Mouse (Mus musculus): ENCODE data around the gene Acd. TPM values are rescaled to one million over a fixed set of nuclear protein-coding genes. Genes with fewer than 3 reads are reported as not detected.

Acd gene
- polyA plus RNA-seq, 1 experiment from 2014 or later: 78.1 TPM

DNA sequence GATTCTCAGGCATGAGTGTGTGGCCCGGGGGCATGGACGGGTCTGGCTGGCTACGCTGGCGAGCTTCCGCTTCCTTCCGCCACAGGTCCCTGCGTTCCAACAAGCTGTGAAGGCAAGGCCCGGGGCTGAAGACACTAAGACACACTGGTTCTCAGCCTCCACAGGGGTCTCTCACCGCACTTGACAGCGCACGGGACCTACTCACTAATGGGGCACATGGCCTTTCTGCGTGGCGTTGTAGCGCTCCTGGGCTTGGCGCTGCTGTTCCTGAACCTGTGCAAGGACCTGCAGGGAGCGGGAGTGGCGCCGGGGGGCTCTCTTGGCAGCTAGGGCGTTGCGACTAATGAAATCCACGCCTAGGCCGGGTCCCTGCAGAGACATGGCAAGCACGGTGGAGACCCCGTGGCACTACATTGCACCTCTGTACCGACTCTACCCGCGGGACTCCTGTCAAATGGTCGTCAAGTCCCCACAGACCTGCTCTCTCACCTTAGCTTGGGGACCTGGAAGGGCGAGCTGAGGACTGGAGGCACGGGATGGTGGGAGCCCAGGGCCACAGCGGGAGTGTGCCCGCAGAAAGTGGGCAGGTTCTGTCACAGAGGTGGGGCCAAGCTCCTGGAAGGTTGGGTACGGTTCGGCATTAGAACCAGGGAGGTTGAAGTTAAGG is 3.4 kb upstream of the Acd start:
- no peak for ATAC-seq (ENCODE audit: low FRiP score)
- H3K4me1 ChIP-seq (replicated peaks; ENCODE audit: control insufficient read depth, insufficient read depth, low read length): peaks cover 24% of the 10 kb centered on the region
- no peaks in the 10 kb centered on the region for H3K27me3 ChIP-seq (ENCODE audit: control insufficient read depth, insufficient read depth, low read length)
- no peak overlapping the region for H3K4me2 ChIP-seq (replicated peaks)
- no peak overlapping the region for H3K9ac ChIP-seq
- no peak overlapping the region for H3K27ac ChIP-seq
- H3K9me3 ChIP-seq (ENCODE audit: control insufficient read depth, low read length): no peaks in the 10 kb centered on the region
- no peak for DNase-seq (ENCODE audit: low spot score)
- H3K4me3 ChIP-seq (replicated peaks; ENCODE audit: low read length): no peak overlapping the region
- peaks cover 18% of the 10 kb centered on the region; the same call in 1 of the 2 replicates for H3K36me3 ChIP-seq (replicated peaks; ENCODE audit: control insufficient read depth, insufficient read depth)
- 91% methylated on average over 34 of the region's 34 CpGs for WGBS

GRCm38 (mm10) chr8:105702731-105703415 is 2.0 kb upstream of the Acd start:
- H3K9ac ChIP-seq: no peak overlapping the region
- ATAC-seq (ENCODE audit: low FRiP score) (no peak), DNase-seq (ENCODE audit: low spot score) (no peak)
- 0 out of 2 replicates have a peak overlapping the region, but pooled peaks have one; percentile 65 for H3K4me3 ChIP-seq (replicated peaks; ENCODE audit: low read length)
- H3K27ac ChIP-seq: no peak overlapping the region
- no peaks in the 10 kb centered on the region for H3K27me3 ChIP-seq (ENCODE audit: control insufficient read depth, insufficient read depth, low read length)
- peaks cover 24% of the 10 kb centered on the region for H3K4me1 ChIP-seq (replicated peaks; ENCODE audit: control insufficient read depth, insufficient read depth, low read length)
- peak overlapping the region; percentile 80; the same call in 1 of the 2 replicates for H3K4me2 ChIP-seq (replicated peaks)
- WGBS: 94% methylated on average over 24 of the region's 24 CpGs
- H3K9me3 ChIP-seq (ENCODE audit: control insufficient read depth, low read length): no peaks in the 10 kb centered on the region
- peaks cover 29% of the 10 kb centered on the region for H3K36me3 ChIP-seq (replicated peaks; ENCODE audit: control insufficient read depth, insufficient read depth)

DNA sequence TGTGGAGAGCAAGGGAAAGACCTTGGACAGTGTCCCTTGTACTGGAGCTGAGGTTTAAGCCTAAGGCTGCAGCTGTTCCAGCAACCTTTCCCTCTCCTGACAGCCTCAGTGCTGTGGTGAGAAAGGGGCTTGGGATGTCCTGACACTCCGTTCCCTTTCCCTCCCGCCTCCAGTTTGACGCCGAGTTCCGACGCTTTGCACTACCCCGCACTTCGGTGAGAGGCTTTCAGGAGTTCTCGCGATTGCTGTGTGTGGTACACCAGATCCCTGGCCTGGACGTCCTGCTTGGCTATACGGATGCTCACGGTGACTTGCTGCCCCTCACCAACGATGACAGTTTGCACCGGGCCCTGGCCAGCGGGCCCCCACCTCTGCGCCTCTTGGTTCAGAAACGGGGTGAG is 1.1 kb upstream of the Acd start:
- peak; percentile 5; the same call in 1 of the 2 replicates for ATAC-seq (ENCODE audit: low FRiP score)
- peak overlapping the region; percentile 65 for H3K4me3 ChIP-seq (replicated peaks; ENCODE audit: low read length)
- H3K9me3 ChIP-seq (ENCODE audit: control insufficient read depth, low read length): no peaks in the 10 kb centered on the region
- H3K4me1 ChIP-seq (replicated peaks; ENCODE audit: control insufficient read depth, insufficient read depth, low read length): peaks cover 17% of the 10 kb centered on the region
- peak overlapping the region; percentile 80 for H3K4me2 ChIP-seq (replicated peaks)
- peak overlapping the region; percentile 61 for H3K9ac ChIP-seq
- H3K27me3 ChIP-seq (ENCODE audit: control insufficient read depth, insufficient read depth, low read length): no peaks in the 10 kb centered on the region
- H3K27ac ChIP-seq: peak overlapping the region; percentile 91
- WGBS: 34% methylated on average over 18 of the region's 18 CpGs
- H3K36me3 ChIP-seq (replicated peaks; ENCODE audit: control insufficient read depth, insufficient read depth): peaks cover 38% of the 10 kb centered on the region
- DNase-seq (ENCODE audit: low spot score): no peak

DNA sequence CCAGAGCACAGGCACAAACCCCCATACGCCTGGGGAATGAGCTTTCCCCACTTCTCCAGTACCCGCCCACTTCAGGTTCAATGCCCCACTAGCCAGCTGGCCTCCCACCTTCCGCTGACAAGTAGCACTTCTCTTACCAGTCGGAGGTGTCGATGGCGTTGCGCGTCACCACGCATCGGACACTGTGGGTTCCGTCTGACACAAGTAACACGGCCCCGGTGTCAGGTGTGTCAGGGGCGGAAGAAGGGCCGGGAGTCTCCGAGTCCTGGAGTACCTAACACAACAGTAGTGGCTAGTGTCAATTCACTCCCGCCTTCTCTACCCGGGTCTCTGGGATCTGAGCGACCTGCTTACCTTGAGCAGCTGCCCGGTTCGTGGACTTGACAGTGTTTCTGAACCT is 336 bp downstream of the Acd start:
- H3K36me3 ChIP-seq (replicated peaks; ENCODE audit: control insufficient read depth, insufficient read depth): peaks cover 52% of the 10 kb centered on the region
- H3K9me3 ChIP-seq (ENCODE audit: control insufficient read depth, low read length): no peaks in the 10 kb centered on the region
- H3K27ac ChIP-seq: peak overlapping the region; percentile 91; the same call in 1 of the 2 replicates
- peaks cover 16% of the 10 kb centered on the region for H3K4me1 ChIP-seq (replicated peaks; ENCODE audit: control insufficient read depth, insufficient read depth, low read length)
- H3K27me3 ChIP-seq (ENCODE audit: control insufficient read depth, insufficient read depth, low read length): no peaks in the 10 kb centered on the region
- H3K4me2 ChIP-seq (replicated peaks): peak overlapping the region; percentile 80
- peak; percentile 34 for DNase-seq (ENCODE audit: low spot score)
- ATAC-seq (ENCODE audit: low FRiP score): peak; percentile 56
- peak overlapping the region; percentile 65 for H3K4me3 ChIP-seq (replicated peaks; ENCODE audit: low read length)
- under 1% methylated on average over 21 of the region's 21 CpGs for WGBS
- peak overlapping the region; percentile 71 for H3K9ac ChIP-seq

- Histone ChIP-seq H3K27me3 (ENCODE audit: control insufficient read depth, insufficient read depth, low read length) (no peaks in the 10 kb centered on the region), H3K27ac (no peak overlapping the region), H3K4me1 (replicated peaks; ENCODE audit: control insufficient read depth, insufficient read depth, low read length) (peaks cover 25% of the 10 kb centered on the region), H3K9ac (peak overlapping the region; percentile 71; the same call in 1 of the 2 replicates), H3K4me3 (replicated peaks; ENCODE audit: low read length) (peak overlapping the region; percentile 65), H3K9me3 (ENCODE audit: control insufficient read depth, low read length) (no peaks in the 10 kb centered on the region), H3K4me2 (replicated peaks) (peak overlapping the region; percentile 80), H3K36me3 (replicated peaks; ENCODE audit: control insufficient read depth, insufficient read depth) (peaks cover 57% of the 10 kb centered on the region)
- WGBS: 89% methylated on average over 11 of the region's 11 CpGs
- DNase-seq (ENCODE audit: low spot score) (no peak), ATAC-seq (ENCODE audit: low FRiP score) (no peak)
These were observed 1.2 kb downstream of the Acd start for GRCm38 (mm10) chr8:105699488-105700215.

DNA sequence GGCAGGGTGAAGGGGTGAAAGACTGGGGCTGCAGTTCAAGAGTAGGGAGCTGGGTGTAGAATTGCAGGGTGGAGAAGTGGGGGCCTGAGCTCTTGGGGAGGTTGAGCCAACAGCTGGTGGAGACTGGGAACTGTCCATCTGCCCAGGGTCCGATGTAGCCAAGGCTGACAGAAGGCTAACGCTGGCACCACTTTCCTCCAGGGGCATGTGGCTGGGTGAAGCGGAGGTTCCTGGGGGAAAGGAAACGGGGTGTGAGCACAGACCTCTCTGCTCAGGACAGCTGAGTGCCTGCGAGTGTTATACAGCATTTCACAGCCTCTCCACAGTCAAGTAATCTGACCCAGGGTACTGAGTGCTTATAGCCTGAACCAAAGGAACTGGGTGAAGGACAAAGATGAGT is 2.2 kb downstream of the Acd start:
- H3K4me3 ChIP-seq (replicated peaks; ENCODE audit: low read length): no peak overlapping the region
- ATAC-seq (ENCODE audit: low FRiP score): no peak
- H3K4me1 ChIP-seq (replicated peaks; ENCODE audit: control insufficient read depth, insufficient read depth, low read length): peaks cover 27% of the 10 kb centered on the region
- no peak overlapping the region for H3K9ac ChIP-seq
- H3K4me2 ChIP-seq (replicated peaks): no peak overlapping the region
- H3K27ac ChIP-seq: no peak overlapping the region
- 92% methylated on average over 5 of the region's 5 CpGs for WGBS
- no peaks in the 10 kb centered on the region for H3K9me3 ChIP-seq (ENCODE audit: control insufficient read depth, low read length)
- no peak for DNase-seq (ENCODE audit: low spot score)
- H3K27me3 ChIP-seq (ENCODE audit: control insufficient read depth, insufficient read depth, low read length): no peaks in the 10 kb centered on the region
- H3K36me3 ChIP-seq (replicated peaks; ENCODE audit: control insufficient read depth, insufficient read depth): peaks cover 55% of the 10 kb centered on the region

DNA sequence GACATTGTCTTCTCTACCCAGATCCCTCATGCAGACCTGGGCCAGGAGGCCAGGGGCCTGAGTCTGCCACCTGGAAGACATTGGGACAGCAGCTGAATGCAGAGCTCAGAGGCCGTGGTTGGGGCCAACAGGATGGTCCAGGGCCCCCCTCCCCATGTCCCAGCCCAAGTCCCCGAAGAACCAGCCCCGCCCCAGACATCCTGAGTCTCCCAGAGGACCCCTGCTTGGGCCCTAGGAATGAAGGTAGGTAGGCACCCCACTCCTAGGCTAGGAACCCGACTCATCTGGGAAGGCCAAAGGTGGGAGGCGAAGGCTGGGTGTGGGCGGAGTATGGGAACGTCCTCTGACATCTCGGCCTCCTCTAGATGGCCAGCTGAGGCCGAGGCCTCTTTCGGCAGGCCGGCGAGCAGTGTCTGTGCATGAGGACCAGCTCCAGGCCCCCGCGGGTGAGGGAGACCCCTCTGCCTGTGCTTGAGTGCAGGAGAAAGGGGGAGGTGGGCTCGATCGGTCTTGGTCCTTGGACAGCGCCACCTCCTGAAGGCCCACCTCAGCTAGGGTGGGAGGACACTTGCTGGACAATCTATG is 3.6 kb downstream of the Acd start:
- ATAC-seq (ENCODE audit: low FRiP score) (no peak), DNase-seq (ENCODE audit: low spot score) (no peak)
- Histone ChIP-seq H3K36me3 (replicated peaks; ENCODE audit: control insufficient read depth, insufficient read depth) (peaks cover 44% of the 10 kb centered on the region), H3K4me3 (replicated peaks; ENCODE audit: low read length) (no peak overlapping the region), H3K4me2 (replicated peaks) (no peak overlapping the region), H3K27ac (no peak overlapping the region), H3K9ac (no peak overlapping the region), H3K4me1 (replicated peaks; ENCODE audit: control insufficient read depth, insufficient read depth, low read length) (peaks cover 25% of the 10 kb centered on the region), H3K27me3 (ENCODE audit: control insufficient read depth, insufficient read depth, low read length) (no peaks in the 10 kb centered on the region), H3K9me3 (ENCODE audit: control insufficient read depth, low read length) (no peaks in the 10 kb centered on the region)
- WGBS: 93% methylated on average over 17 of the region's 17 CpGs

GRCm38 (mm10) chr8:105695080-105695780 is 5.7 kb downstream of the Acd start:
- Histone ChIP-seq H3K4me1 (replicated peaks; ENCODE audit: control insufficient read depth, insufficient read depth, low read length) (peaks cover 18% of the 10 kb centered on the region), H3K4me3 (replicated peaks; ENCODE audit: low read length) (peak overlapping the region; percentile 60), H3K27me3 (ENCODE audit: control insufficient read depth, insufficient read depth, low read length) (no peaks in the 10 kb centered on the region), H3K36me3 (replicated peaks; ENCODE audit: control insufficient read depth, insufficient read depth) (peaks cover 44% of the 10 kb centered on the region), H3K9me3 (ENCODE audit: control insufficient read depth, low read length) (no peaks in the 10 kb centered on the region), H3K4me2 (replicated peaks) (peak overlapping the region; percentile 62), H3K9ac (peak overlapping the region; percentile 81), H3K27ac (peak overlapping the region; percentile 88)
- DNase-seq (ENCODE audit: low spot score): no peak
- ATAC-seq (ENCODE audit: low FRiP score): no peak
- WGBS: 81% methylated on average over 30 of the region's 30 CpGs
